ENCODE assay signal across 8 mouse cellular contexts in the genomic region with DNA sequence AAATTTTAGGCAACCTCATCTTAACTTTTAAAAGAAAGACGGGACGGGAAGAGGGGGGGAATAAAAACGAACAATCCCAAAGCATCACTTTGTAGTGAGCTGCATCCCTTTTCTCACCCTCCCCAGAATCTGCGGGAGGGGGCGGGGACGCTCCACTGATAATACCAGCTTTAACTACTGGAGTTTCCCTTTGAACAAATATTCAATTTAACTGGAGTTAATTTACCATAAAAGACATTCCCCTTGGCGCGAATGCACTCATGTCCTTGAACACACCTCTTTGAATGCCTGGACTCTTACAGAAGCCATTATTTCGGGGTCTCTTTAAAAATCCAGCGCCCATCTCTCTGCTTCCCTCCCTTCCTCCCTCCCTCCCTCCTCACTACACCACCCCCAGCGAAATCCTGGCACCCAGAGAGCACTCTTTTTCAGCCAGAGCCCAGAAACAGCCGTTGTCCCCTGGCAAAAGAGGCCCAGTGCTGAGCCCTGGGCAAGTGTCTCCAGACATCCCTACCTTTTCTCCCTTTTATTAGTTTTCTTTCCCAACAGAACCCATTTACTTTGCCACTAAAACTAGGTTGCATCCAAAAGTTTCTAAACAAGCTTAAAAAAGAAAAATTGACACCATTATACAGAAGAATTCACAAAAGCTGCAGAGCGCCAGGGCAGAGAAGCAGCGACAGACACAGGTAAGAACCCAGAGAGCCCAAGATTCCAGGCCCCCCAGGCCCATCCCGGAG.
DNase-seq lines count a peak whose midpoint lies in the region; ATAC-seq and TF ChIP-seq lines count a peak whose summit lies in the region.

No protein-coding gene starts in this region.

- no peak for TF ChIP-seq POLR2A in testis, adult 2 months (IDR thresholded peaks at IDR 0.05; ENCODE audit: control insufficient read depth, low read depth, low read length)

- peak overlapping the region; percentile 96 for H3K9ac ChIP-seq in hindbrain, embryonic 12.5 days
- no peak overlapping the region for H3K9ac ChIP-seq in liver, embryonic 15.5 days
- peak overlapping the region; percentile 99 for H3K9ac ChIP-seq in stomach, embryonic 14.5 days (replicated peaks; ENCODE audit: low read depth, low read length)

- peak overlapping the region; percentile 11; the same call in 1 of the 2 replicates for H3K4me3 ChIP-seq in testis, adult 2 months (ENCODE audit: control insufficient read depth, low read depth, low read length)
- peak overlapping the region; percentile 83 for H3K4me3 ChIP-seq in forebrain, embryonic 10.5 days
- H3K4me3 ChIP-seq in hindbrain, embryonic 12.5 days = peak overlapping the region; percentile 73
- H3K4me3 ChIP-seq in liver, embryonic 15.5 days (replicated peaks) = peak overlapping the region; percentile 58
- H3K4me3 ChIP-seq in stomach, embryonic 14.5 days (ENCODE audit: low read depth, low read length) = peak overlapping the region; percentile 99

- DNase-seq in testis, postnatal 14 days (ENCODE audit: low spot score) = no peak
- peak; percentile 41 for DNase-seq in forebrain, embryonic 10.5 days (ENCODE audit: extremely low spot score, low spot score)
- no peak for DNase-seq in thymus, postnatal 25 days
- DNase-seq in left cerebral cortex, postnatal 14 days (ENCODE audit: low spot score in 2 of 2) = no peak

- no peaks in the 10 kb centered on the region for H3K9me3 ChIP-seq in forebrain, embryonic 10.5 days
- no peaks in the 10 kb centered on the region for H3K9me3 ChIP-seq in hindbrain, embryonic 12.5 days (replicated peaks)
- H3K9me3 ChIP-seq in liver, embryonic 15.5 days (replicated peaks) = no peaks in the 10 kb centered on the region
- H3K9me3 ChIP-seq in stomach, embryonic 14.5 days (ENCODE audit: control insufficient read depth, low read depth, low read length) = no peaks in the 10 kb centered on the region

- peak overlapping the region; percentile 32; the same call in 1 of the 2 replicates for H3K27ac ChIP-seq in testis, adult 2 months (ENCODE audit: control insufficient read depth, insufficient read depth, low read depth, low read length)
- H3K27ac ChIP-seq in forebrain, embryonic 10.5 days = peak overlapping the region; percentile 99
- peak overlapping the region; percentile 99 for H3K27ac ChIP-seq in hindbrain, embryonic 12.5 days
- peak overlapping the region; percentile 87 for H3K27ac ChIP-seq in liver, embryonic 15.5 days (replicated peaks)
- H3K27ac ChIP-seq in stomach, embryonic 14.5 days (ENCODE audit: low read length) = peak overlapping the region; percentile 100

- WGBS in forebrain, embryonic 10.5 days = 2% methylated on average over 15 of the region's 15 CpGs
- 5% methylated on average over 15 of the region's 15 CpGs for WGBS in hindbrain, embryonic 12.5 days
- WGBS in liver, embryonic 15.5 days (ENCODE audit: insufficient replicate concordance) = 11% methylated on average over 15 of the region's 15 CpGs
- WGBS in stomach, embryonic 14.5 days = 6% methylated on average over 15 of the region's 15 CpGs

- TF ChIP-seq CTCF in testis, adult 2 months (IDR thresholded peaks at IDR 0.05; ENCODE audit: control insufficient read depth, insufficient read depth, insufficient replicate concordance, low read depth, low read length) = no peak

- no peaks in the 10 kb centered on the region for H3K36me3 ChIP-seq in testis, adult 2 months (ENCODE audit: control insufficient read depth, insufficient read depth, low read length)
- H3K36me3 ChIP-seq in forebrain, embryonic 10.5 days (replicated peaks) = no peaks in the 10 kb centered on the region
- no peaks in the 10 kb centered on the region for H3K36me3 ChIP-seq in hindbrain, embryonic 12.5 days
- H3K36me3 ChIP-seq in liver, embryonic 15.5 days (replicated peaks) = no peaks in the 10 kb centered on the region
- H3K36me3 ChIP-seq in stomach, embryonic 14.5 days (ENCODE audit: control insufficient read depth, insufficient read depth, low read length) = no peaks in the 10 kb centered on the region

- H3K27me3 ChIP-seq in testis, adult 2 months (ENCODE audit: control insufficient read depth, insufficient read depth, low read length) = peaks cover 8% of the 10 kb centered on the region
- peaks cover 29% of the 10 kb centered on the region for H3K27me3 ChIP-seq in forebrain, embryonic 10.5 days (ENCODE audit: poor library complexity, severe bottlenecking)
- H3K27me3 ChIP-seq in hindbrain, embryonic 12.5 days = no peaks in the 10 kb centered on the region
- H3K27me3 ChIP-seq in liver, embryonic 15.5 days = peaks cover 97% of the 10 kb centered on the region
- H3K27me3 ChIP-seq in stomach, embryonic 14.5 days (ENCODE audit: control insufficient read depth, insufficient read depth, low read length) = no peaks in the 10 kb centered on the region

- H3K4me1 ChIP-seq in testis, adult 2 months (ENCODE audit: control insufficient read depth, insufficient read depth, low read length) = peaks cover 30% of the 10 kb centered on the region
- peaks cover 79% of the 10 kb centered on the region for H3K4me1 ChIP-seq in forebrain, embryonic 10.5 days
- H3K4me1 ChIP-seq in hindbrain, embryonic 12.5 days = peaks cover 38% of the 10 kb centered on the region
- H3K4me1 ChIP-seq in liver, embryonic 15.5 days (replicated peaks) = peaks cover 11% of the 10 kb centered on the region
- peaks cover 43% of the 10 kb centered on the region for H3K4me1 ChIP-seq in stomach, embryonic 14.5 days (ENCODE audit: control insufficient read depth, insufficient read depth, low read length)

- ATAC-seq in hindbrain, embryonic 12.5 days (ENCODE audit: low FRiP score) = no peak
- no peak for ATAC-seq in liver, embryonic 15.5 days (ENCODE audit: insufficient read depth)
- no peak for ATAC-seq in stomach, embryonic 14.5 days (ENCODE audit: insufficient number of reproducible peaks, insufficient read depth, low FRiP score, low read depth)

- intact Hi-C loops in left cerebral cortex, postnatal 14 days (cut with DNase I) = no loop called here

- H3K4me2 ChIP-seq in hindbrain, embryonic 12.5 days (replicated peaks) = peak overlapping the region; percentile 95
- H3K4me2 ChIP-seq in liver, embryonic 15.5 days = peak overlapping the region; percentile 64
- peak overlapping the region; percentile 91 for H3K4me2 ChIP-seq in stomach, embryonic 14.5 days (replicated peaks; ENCODE audit: low read depth, low read length)

Comparison
In these comparisons a context has a peak if more than half of its experiments do, and no peak if none do; other contexts are left out.
1. H3K27ac ChIP-seq: peak in every context shown above with its lines; median percentile 100 in stomach, embryonic 14.5 days; 99 in forebrain, embryonic 10.5 days; 99 in hindbrain, embryonic 12.5 days; 87 in liver, embryonic 15.5 days; 32 in testis, adult 2 months.
2. H3K4me3 ChIP-seq: peak in every context shown above with its lines; median percentile 99 in stomach, embryonic 14.5 days; 83 in forebrain, embryonic 10.5 days; 73 in hindbrain, embryonic 12.5 days; 58 in liver, embryonic 15.5 days; 11 in testis, adult 2 months.